Mouse (Mus musculus): ENCODE results near the gene Mfsd6. TPM values are rescaled to one million over a fixed set of nuclear protein-coding genes. Genes with fewer than 3 reads are reported as not detected.

Mfsd6 gene
- polyA plus RNA-seq, 1 experiment from 2014 or later, result 3.2 TPM

DNA sequence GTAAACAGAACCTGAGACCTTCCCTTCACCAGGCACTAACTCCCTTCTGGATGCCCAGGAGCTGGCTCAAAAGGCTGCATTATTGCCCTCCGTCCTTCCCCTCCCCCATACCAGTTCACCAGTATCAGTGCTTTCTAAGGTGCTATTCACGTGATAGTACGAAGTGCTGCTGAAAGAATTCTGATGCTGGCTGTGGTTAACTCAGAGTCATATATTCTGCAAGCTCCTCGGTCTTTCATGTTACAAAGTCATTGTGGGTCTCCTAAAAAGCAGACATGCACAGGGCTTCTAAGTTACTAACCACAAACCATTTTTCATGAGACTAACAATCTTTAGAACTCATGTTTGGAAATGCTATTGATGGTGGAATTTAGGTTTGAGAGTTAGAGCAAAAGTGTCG lies 77.2 kb downstream of the Mfsd6 start:
- Histone ChIP-seq H3K27ac (no peak overlapping the region), H3K9ac (ENCODE audit: low read depth, low read length) (no peak overlapping the region), H3K4me1 (replicated peaks; ENCODE audit: insufficient read depth, low read length) (no peaks in the 10 kb centered on the region), H3K27me3 (ENCODE audit: insufficient read depth, low read length) (no peaks in the 10 kb centered on the region), H3K9me3 (replicated peaks; ENCODE audit: low read length) (no peaks in the 10 kb centered on the region), H3K36me3 (ENCODE audit: insufficient read depth, low read length) (peaks cover 10% of the 10 kb centered on the region), H3K4me2 (ENCODE audit: low read length) (no peak overlapping the region), H3K4me3 (replicated peaks; ENCODE audit: low read depth, low read length) (no peak overlapping the region)
- DNase-seq (ENCODE audit: low spot score), result no peak
- 79% methylated on average over 5 of the region's 5 CpGs for WGBS
- TF ChIP-seq CTCF (IDR thresholded peaks at IDR 0.05; ENCODE audit: low read depth), result no peak
- no peak for ATAC-seq (replicated peaks; ENCODE audit: low FRiP score, low read depth)

DNA sequence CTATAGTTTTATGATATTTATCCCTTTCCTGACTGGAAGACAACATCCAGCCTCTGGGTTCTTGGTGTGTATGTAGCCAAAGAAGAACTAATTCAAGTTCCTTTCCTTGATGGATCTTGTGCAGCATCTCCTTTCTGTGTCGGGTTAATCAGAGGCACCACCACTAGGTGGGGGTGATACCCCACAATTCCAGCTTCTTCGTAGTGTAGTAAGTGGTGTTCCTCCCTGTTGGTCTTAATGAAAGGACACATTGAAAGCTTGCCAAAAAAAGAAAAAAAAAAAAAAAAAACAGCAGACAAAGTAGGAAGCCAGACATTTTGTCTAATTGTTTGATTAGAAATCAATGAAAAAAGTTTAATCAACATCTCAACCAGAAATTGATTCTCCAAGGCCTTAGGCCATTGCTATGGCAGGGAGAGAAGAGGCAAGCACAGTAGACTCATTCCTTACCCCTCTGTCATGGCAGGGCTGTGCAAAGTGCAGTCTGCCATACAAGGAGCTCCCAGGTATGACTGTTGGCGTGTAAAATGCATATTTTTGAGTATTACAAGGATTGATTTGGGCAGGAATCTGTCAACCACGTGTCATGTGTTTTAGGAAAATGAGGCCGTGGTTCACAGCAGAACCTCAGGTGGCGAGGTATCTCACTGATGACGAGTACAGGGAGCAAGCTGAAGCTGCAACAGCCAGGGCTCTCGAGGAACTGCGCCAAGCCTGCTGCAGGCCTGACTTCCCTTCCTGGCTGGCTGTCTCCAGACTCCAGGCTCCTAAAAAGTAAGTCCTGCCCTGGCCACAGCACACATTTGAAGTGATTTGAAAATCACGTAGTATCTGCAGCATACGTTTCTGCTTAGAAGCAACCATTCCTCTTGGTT lies 78.9 kb downstream of the Mfsd6 start:
- DNase-seq (ENCODE audit: low spot score) (peak; percentile 83), ATAC-seq (replicated peaks; ENCODE audit: low FRiP score, low read depth) (peak; percentile 76)
- Histone ChIP-seq H3K9me3 (replicated peaks; ENCODE audit: low read length) (no peaks in the 10 kb centered on the region), H3K4me1 (replicated peaks; ENCODE audit: insufficient read depth, low read length) (no peaks in the 10 kb centered on the region), H3K4me3 (replicated peaks; ENCODE audit: low read depth, low read length) (no peak overlapping the region), H3K9ac (ENCODE audit: low read depth, low read length) (no peak overlapping the region), H3K27ac (no peak overlapping the region), H3K36me3 (ENCODE audit: insufficient read depth, low read length) (peaks cover 10% of the 10 kb centered on the region), H3K4me2 (ENCODE audit: low read length) (no peak overlapping the region), H3K27me3 (ENCODE audit: insufficient read depth, low read length) (no peaks in the 10 kb centered on the region)
- 78% methylated on average over 11 of the region's 11 CpGs for WGBS
- TF ChIP-seq CTCF (IDR thresholded peaks at IDR 0.05; ENCODE audit: low read depth), result peak; percentile 80

DNA sequence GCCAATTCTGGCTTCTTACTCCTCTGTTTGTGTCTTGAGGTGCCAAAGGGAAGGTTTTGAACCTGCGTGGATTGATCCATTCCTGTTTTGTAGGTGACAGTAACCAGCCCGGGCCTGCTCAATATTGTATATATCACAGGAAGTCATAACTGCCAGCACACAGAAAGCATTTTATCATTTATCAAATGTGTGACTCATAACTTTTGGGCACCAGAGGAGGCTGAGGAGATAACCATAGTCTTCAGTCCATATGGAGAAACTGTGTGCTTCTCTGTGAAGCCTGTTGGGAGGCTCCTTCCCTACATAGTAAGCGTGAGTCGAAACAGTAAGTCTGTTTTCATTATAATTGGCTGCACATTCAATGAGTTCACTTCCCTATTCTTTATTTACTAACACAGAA lies 86.5 kb downstream of the Mfsd6 start:
- H3K36me3 ChIP-seq (ENCODE audit: insufficient read depth, low read length), result 0 out of 2 replicates have a peak, but pooled peaks cover 3% of the 10 kb centered on the region
- no peak overlapping the region for H3K9ac ChIP-seq (ENCODE audit: low read depth, low read length)
- 90% methylated on average over 4 of the region's 4 CpGs for WGBS
- TF ChIP-seq CTCF (IDR thresholded peaks at IDR 0.05; ENCODE audit: low read depth), result no peak
- no peaks in the 10 kb centered on the region for H3K27me3 ChIP-seq (ENCODE audit: insufficient read depth, low read length)
- no peaks in the 10 kb centered on the region for H3K9me3 ChIP-seq (replicated peaks; ENCODE audit: low read length)
- no peak overlapping the region for H3K4me2 ChIP-seq (ENCODE audit: low read length)
- DNase-seq (ENCODE audit: low spot score), result no peak
- H3K4me1 ChIP-seq (replicated peaks; ENCODE audit: insufficient read depth, low read length), result no peaks in the 10 kb centered on the region
- H3K27ac ChIP-seq, result no peak overlapping the region
- ATAC-seq (replicated peaks; ENCODE audit: low FRiP score, low read depth), result no peak
- no peak overlapping the region for H3K4me3 ChIP-seq (replicated peaks; ENCODE audit: low read depth, low read length)

DNA sequence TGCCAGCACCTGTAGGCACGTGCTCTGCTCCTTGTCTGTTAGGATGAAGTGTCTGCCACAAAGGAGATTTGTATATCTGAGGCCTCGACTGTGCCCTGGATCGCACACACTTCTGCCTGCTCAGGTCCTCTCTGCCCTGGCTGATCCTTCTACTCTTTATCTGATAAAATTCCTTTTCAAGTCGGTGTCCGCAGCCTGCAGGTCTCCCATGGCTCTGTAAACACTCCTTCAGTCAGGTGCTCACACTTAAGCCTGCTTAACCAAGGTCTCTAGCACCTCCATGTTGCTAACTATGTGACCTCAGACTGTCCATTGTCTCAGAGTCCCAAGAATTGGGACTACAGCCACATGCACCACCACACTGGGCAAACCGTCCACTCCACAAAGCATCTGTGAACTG lies 87.0 kb downstream of the Mfsd6 start:
- Histone ChIP-seq H3K4me2 (ENCODE audit: low read length) (no peak overlapping the region), H3K27ac (no peak overlapping the region), H3K27me3 (ENCODE audit: insufficient read depth, low read length) (no peaks in the 10 kb centered on the region), H3K4me1 (replicated peaks; ENCODE audit: insufficient read depth, low read length) (no peaks in the 10 kb centered on the region), H3K4me3 (replicated peaks; ENCODE audit: low read depth, low read length) (no peak overlapping the region), H3K9me3 (replicated peaks; ENCODE audit: low read length) (no peaks in the 10 kb centered on the region), H3K36me3 (ENCODE audit: insufficient read depth, low read length) (0 out of 2 replicates have a peak, but pooled peaks cover 3% of the 10 kb centered on the region), H3K9ac (ENCODE audit: low read depth, low read length) (no peak overlapping the region)
- no peak for TF ChIP-seq CTCF (IDR thresholded peaks at IDR 0.05; ENCODE audit: low read depth)
- ATAC-seq (replicated peaks; ENCODE audit: low FRiP score, low read depth) (no peak), DNase-seq (ENCODE audit: low spot score) (no peak)
- 86% methylated on average over 6 of the region's 6 CpGs for WGBS

DNA sequence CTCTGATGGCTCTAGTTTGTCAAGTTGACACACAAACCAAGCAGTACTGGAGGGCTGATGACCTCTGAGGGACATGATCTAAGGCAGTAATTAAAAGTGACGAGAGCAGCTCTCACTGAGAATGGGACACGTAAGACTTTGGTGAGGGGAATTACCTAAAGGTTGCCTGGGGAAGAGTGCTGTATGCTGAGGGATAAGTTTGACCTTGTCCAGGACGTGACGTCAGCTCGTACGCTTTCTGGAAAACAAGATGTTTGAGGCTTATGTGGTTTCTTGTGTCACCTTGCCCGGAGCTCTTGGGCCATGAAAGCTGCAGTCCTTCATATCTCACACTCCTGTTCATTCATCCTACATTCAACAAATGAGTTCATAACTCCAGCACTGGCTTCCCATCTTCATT lies 88.2 kb downstream of the Mfsd6 start:
- Histone ChIP-seq H3K4me3 (replicated peaks; ENCODE audit: low read depth, low read length) (no peak overlapping the region), H3K4me2 (ENCODE audit: low read length) (no peak overlapping the region), H3K27me3 (ENCODE audit: insufficient read depth, low read length) (no peaks in the 10 kb centered on the region), H3K36me3 (ENCODE audit: insufficient read depth, low read length) (0 out of 2 replicates have a peak, but pooled peaks cover 3% of the 10 kb centered on the region), H3K4me1 (replicated peaks; ENCODE audit: insufficient read depth, low read length) (no peaks in the 10 kb centered on the region), H3K27ac (no peak overlapping the region), H3K9me3 (replicated peaks; ENCODE audit: low read length) (no peaks in the 10 kb centered on the region), H3K9ac (ENCODE audit: low read depth, low read length) (no peak overlapping the region)
- WGBS, result 83% methylated on average over 7 of the region's 7 CpGs
- ATAC-seq (replicated peaks; ENCODE audit: low FRiP score, low read depth), result no peak
- no peak for DNase-seq (ENCODE audit: low spot score)
- no peak for TF ChIP-seq CTCF (IDR thresholded peaks at IDR 0.05; ENCODE audit: low read depth)

DNA sequence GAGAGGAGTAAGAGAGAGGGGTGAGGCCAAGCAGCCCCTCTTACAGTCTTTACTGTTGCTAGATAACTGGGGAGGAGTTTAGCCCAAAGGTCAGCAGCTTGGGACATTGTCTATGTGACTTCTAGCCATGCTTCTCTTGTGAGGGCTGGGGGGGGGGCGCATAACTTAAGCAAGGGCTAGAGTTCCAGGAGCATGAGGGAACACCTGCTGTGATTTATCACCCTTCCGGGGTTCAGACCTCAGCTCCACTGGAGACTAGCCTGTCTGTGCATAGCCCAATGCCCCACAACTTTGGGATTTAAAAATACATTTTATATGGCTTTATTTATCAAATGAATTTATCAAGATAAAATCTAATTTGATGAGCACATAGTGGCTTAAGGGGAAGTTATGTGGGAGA lies 89.2 kb downstream of the Mfsd6 start:
- Histone ChIP-seq H3K4me2 (ENCODE audit: low read length) (no peak overlapping the region), H3K27me3 (ENCODE audit: insufficient read depth, low read length) (no peaks in the 10 kb centered on the region), H3K9ac (ENCODE audit: low read depth, low read length) (no peak overlapping the region), H3K27ac (no peak overlapping the region), H3K4me1 (replicated peaks; ENCODE audit: insufficient read depth, low read length) (no peaks in the 10 kb centered on the region), H3K4me3 (replicated peaks; ENCODE audit: low read depth, low read length) (no peak overlapping the region), H3K36me3 (ENCODE audit: insufficient read depth, low read length) (0 out of 2 replicates have a peak, but pooled peaks cover 3% of the 10 kb centered on the region), H3K9me3 (replicated peaks; ENCODE audit: low read length) (no peaks in the 10 kb centered on the region)
- TF ChIP-seq CTCF (IDR thresholded peaks at IDR 0.05; ENCODE audit: low read depth), result no peak
- no peak for DNase-seq (ENCODE audit: low spot score)
- 89% methylated on average over 2 of the region's 2 CpGs for WGBS
- ATAC-seq (replicated peaks; ENCODE audit: low FRiP score, low read depth), result no peak
